Mouse (Mus musculus) ES-Bruce4 (cell line): ENCODE measurements around the gene Rundc3a.

ENCODE experiments used
- CTCF ChIP-seq: IDR thresholded peaks from one replicate; pipeline ENCODE4 v1.8.1; 2011; ENCODE audit warnings: low read depth, low read length
- POLR2A ChIP-seq: IDR thresholded peaks from one replicate; pipeline ENCODE4 v1.8.1; 2011; ENCODE audit warnings: low read length; ENCODE audit not compliant: insufficient read depth

DNA sequence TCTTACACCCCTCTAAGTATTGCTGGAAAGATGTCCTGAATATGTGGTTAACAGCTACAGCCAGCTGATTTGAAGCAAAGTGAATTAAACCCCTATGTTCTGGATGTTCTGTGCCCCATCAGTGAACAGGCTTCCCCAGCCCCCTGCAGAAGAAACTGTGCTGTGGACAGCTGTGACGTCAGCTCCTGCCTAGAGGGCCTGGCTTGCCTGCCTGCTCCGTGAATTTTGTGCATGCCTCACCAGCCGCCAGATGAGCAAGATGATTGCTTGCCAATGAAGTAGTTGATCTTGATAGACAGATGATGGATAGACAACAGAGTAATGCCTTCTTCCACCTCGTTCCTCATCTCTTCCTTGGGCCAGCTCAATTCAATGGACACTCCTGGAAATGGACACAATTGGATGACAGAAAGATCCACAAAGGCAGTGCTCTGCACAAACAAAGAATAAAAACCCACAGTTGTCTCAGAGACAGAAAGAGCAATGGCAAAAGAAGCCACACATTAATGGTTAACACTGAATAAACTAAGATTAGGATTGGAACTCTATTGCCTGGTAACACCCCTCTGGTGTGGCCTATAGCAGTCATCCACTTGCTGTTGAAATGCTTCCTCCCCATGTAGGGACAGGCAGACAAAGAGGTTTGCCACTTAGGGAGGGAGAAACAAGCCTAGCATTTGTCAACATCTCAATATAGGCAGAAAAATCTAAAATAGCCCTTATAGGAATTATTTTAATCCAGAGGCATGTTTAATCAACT, 11.7 kb upstream of the Rundc3a start:
- no peak for TF ChIP-seq POLR2A
- no peak for TF ChIP-seq CTCF
